Mouse (Mus musculus) left cerebral cortex, postnatal 25 days (tissue): ENCODE data around the gene Pelp1. TPM values are rescaled to one million over a fixed set of nuclear protein-coding genes. Genes with fewer than 3 reads are reported as not detected.
A peak's percentile ranks its signal among the peaks of the same experiment; 100 is the strongest.
"Not testable (repeated sequence)": the region's sequence is repeated elsewhere in the genome, so short reads cannot be mapped to it uniquely, and the experiment has no call there.

Source experiments
- DNase-seq, 2 experiments: peaks; one replicate each; pipeline ENCODE4 v3.0.0; 2022; ENCODE audit warnings: low spot score in 2 of 2, mixed read lengths in 1 of 2
- intact Hi-C: fragments of 180-260 bp; cut with DNase I; formaldehyde crosslinking; loops from one replicate; pipeline ENCODE4 v1.15.1; 2025
- total RNA-seq, 2 experiments: library from RNA; stranded (reverse); gene quantifications; 2 replicates each; pipeline ENCODE4 v1.2.3; 2021

Gene Pelp1
- total RNA-seq, 2 experiments from 2014 or later = 34.9 to 42.0 TPM

- DNase-seq = peak; percentile 98 to 99
- intact Hi-C loops = loop anchor here (2.0 to 5.0 kb wide), 3 partner anchors 19 to 325 kb away; partner anchors contain the start of genes Med11 and Tm4sf5
Observed at GRCm38 (mm10) chr11:70432048-70432894, 22.4 kb upstream of the Pelp1 start, which contains the start of gene Arrb2. TSS of gene Arrb2 (plus strand) at chr11:70432635.

DNA sequence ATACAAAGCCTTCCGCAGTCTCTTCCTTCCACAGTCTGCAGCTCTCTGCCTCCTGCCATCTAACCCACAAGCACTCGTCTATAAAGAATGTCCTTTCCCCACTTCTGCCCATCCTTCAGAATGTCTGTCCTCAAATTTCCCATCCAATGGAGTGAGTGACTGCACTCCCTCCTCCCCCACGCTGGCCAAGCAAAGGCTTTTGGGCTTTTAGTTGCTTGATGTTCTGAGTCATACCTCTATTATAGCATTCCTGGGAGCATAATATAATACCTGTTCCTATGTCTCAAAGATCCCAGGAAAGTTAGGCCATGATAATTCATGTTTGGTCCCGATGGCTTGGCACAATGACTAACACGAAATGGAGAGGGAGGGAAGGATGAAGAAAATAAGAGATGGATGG, 21.7 kb upstream of the Pelp1 start:
- DNase-seq = peak in 1 of 2 experiments; percentile 28
- intact Hi-C loops = loop anchor here (5.0 kb wide), 2 partner anchors 76 to 326 kb away; partner anchors contain the start of gene Tm4sf5

GRCm38 (mm10) chr11:70426598-70426997, 16.8 kb upstream of the Pelp1 start:
- DNase-seq, intact Hi-C loops: not testable (repeated sequence)

GRCm38 (mm10) chr11:70419486-70419885, 9.7 kb upstream of the Pelp1 start:
- intact Hi-C loops = no loop called here
- no peak for DNase-seq

DNA sequence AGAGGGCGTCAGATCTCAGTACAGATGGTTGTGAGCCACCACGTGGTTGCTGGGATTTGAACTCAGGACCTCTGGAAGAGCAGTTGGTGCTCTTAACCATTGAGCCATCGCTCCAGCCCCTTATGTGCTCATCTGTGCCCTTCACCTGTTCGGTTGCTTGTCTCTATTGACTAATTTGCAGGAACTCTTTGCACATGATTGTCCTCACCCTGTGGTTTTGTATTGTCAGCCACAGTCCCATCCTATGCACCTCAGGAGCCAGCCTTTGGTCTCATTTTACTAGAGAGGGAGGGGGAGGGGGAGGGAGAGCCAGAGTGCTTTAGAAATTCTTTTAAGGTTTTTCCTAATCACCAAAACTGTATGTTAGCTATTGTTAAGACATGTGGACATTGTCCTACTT, 8.4 kb upstream of the Pelp1 start:
- DNase-seq = no peak
- intact Hi-C loops = no loop called here

- DNase-seq = peak; percentile 64 to 70
- intact Hi-C loops = loop anchor here (2.0 to 5.0 kb wide), 2 partner anchors 93 to 343 kb away; no protein-coding TSS in a partner anchor
Observed at GRCm38 (mm10) chr11:70413961-70414360, 4.1 kb upstream of the Pelp1 start.

DNA sequence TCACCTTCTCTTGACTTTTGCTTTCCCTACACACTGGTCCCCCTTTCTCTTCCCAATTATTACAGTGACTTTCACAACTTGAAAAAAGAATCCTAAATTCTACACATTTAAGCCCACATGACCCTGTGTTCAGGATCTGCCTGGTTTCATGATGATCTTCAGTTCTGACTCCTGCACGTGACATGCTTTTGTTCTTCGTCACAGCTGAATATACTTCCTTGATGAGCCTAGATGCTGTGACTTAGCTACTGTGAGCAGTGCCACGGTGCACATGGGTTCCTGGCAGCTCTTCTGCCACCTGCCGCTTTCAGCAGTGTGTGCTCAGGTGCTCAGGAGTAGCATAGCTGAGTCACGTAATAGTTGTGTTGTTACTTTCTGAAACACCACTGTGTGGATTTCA, 2.8 kb upstream of the Pelp1 start:
- intact Hi-C loops = loop anchor here (5.0 kb wide), 1 partner anchor 345 kb away; no protein-coding TSS in a partner anchor
- DNase-seq = no peak

DNA sequence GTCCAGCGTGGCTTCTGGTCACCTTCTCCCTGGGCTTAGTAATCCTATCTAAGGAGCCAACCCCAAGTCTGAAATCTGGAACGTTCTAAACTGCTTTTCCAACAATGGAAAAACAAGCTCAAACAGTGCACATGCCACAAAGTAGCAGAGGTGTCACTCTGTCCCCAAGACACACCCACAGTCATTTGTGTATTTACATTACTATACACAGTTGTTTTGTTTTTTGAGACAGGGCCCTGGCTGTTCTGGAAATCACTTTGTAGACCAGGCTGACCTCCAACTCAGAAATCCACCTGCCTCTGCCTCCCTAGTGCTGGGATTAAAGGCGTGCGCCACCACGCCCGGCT, 439 bp upstream of the Pelp1 start:
- intact Hi-C loops = loop anchor here (5.0 kb wide), 1 partner anchor 347 kb away; no protein-coding TSS in a partner anchor
- DNase-seq = no peak

- intact Hi-C loops = no loop called here
- peak in 1 of 2 experiments; percentile 79 for DNase-seq
Observed at GRCm38 (mm10) chr11:70403598-70403997, 6.2 kb downstream of the Pelp1 start.

- intact Hi-C loops = no loop called here
- peak in 1 of 2 experiments; percentile 19 for DNase-seq
Observed at GRCm38 (mm10) chr11:70389421-70389820, 20.4 kb downstream of the Pelp1 start.

DNA sequence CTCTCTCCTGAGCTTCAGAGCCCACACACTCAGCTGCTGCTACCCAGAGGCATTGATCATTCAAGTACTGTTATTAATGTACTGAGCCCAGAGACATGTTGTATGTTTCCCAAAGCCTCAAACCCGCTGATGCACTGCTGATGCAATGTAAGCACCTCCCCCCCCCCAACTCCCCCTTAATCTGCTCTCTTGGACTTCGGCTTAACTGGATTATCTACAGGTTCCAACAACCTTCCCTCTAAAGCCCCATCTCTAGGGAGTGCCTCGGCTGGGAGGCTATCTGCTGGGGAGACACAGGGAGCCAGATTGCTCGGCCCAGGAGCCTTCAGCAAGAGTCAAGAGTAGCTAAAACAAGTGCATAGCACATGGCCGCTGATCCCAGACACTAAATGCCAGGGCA, 22.4 kb downstream of the Pelp1 start:
- no peak for DNase-seq
- intact Hi-C loops = no loop called here

DNA sequence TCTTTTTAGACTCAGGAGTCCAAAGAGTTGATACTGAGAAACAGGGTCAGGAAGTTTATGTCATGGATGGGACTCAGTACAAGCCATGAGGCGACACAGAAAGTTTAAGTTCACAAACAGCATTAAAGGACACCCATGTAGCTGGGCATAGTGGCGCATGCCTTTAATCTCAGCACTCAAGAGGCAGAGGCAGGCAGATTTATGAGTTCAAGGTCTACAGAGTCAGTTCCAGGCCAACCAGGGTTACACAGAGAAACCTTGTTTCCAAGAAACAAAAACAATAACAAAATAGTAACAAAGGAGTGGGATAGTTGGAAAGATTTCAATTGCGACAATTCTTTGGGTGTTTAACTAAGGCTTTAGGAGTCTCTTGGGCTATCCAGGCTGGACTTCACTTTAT, 25.7 kb downstream of the Pelp1 start:
- DNase-seq = no peak
- intact Hi-C loops = no loop called here

DNA sequence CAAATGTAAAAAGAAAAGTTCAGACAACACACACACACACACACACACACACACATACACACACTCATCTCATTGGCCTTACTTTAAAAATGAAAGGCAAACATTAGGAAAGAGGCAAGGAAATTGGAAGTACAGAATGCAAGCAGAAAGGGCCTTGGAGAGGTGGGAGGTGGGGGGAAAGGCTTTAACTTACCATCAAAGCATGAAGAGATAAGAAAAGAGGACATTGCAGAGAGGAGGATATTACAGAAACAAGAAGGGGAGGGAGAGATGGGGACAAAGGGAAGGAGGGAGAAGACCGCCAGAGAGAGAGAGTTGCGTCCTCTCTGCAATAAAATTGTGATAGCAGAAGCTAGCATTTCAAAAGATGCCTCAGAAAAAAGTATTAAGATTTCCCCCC, 28.5 kb downstream of the Pelp1 start:
- no peak for DNase-seq
- intact Hi-C loops = no loop called here

- DNase-seq = no peak
- intact Hi-C loops = no loop called here
Observed at GRCm38 (mm10) chr11:70380478-70381005, 29.3 kb downstream of the Pelp1 start.

- peak in 1 of 2 experiments; percentile 10 for DNase-seq
- intact Hi-C loops = no loop called here
Observed at GRCm38 (mm10) chr11:70376054-70376453, 33.8 kb downstream of the Pelp1 start.

- intact Hi-C loops = no loop called here
Observed at GRCm38 (mm10) chr11:70374302-70374701, 35.5 kb downstream of the Pelp1 start.

GRCm38 (mm10) chr11:70372849-70373557, 36.8 kb downstream of the Pelp1 start:
- DNase-seq = no peak
- intact Hi-C loops = no loop called here

More at GRCm38 (mm10) chr11:70374302-70374701, 35.5 kb downstream of the Pelp1 start:
- DNase-seq = no peak

DNA sequence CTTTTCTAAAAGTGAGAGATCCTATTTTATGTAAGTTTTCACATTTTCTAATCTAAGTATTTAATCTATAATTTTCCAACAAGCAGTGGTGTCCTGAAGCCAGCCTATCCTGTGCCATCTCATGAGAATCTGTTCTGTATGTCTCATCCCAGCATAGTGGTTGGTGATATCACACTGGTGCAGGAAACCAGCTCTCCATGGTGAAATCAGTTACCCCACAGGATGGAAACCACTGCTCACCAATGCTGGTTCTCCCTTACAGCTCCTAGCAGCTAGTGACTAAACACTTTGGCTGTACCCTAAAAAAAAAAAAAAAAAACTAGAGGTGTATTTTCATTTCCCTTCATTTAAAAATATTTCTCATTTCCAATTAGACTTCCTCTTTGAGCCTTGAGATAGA, 37.4 kb downstream of the Pelp1 start:
- intact Hi-C loops = no loop called here
- no peak for DNase-seq

DNA sequence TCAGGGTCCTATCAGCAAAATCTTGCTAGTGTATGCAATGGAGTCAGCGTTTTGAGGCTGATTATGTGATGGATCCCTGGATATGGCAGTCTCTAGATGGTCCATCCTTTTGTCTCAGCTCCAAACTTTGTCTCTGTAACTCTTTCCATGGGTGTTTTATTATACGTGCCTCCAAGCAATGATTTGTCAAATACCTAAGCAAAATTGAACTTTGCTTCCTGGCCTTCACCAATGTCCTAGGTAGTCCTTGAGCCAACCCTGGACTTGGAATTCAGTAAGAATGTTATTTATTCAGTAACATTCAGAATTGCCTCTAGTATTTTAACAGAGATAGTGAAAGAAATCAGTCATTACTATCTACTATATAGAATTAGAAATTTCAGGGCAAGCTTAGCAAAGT, 41.2 kb downstream of the Pelp1 start:
- intact Hi-C loops, DNase-seq: not testable (repeated sequence)

DNA sequence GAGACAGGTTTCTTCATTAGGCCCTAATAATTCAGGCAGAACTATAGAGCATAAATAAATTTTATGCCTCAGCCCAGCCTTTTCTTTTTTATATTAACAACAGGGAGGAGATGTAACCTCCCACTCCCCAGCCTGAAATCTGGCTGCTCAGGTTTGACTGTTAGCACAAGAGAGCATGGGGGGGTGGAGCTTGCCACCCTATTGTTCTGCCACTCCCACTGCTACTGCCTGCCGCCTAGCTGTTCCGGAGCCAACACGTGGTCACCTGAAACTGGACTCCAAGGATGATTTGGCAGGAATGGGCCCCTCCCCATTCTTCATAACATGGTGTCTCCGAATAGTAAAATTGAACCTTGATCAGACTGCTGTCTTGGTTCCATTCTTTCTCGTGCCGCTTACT, 42.1 kb downstream of the Pelp1 start:
- DNase-seq, intact Hi-C loops: not testable (repeated sequence)
